Mouse (Mus musculus) CD8-positive naive resting alpha-beta T cell, adult 2 months (primary cell): ENCODE results near the gene Acap2.

ENCODE experiments used
- DNase-seq, 2 experiments: peaks; one replicate each; pipeline ENCODE4 v3.0.0; 2022; ENCODE audit warnings: low read depth in 2 of 2, low spot score in 2 of 2

Acap2 gene

DNA sequence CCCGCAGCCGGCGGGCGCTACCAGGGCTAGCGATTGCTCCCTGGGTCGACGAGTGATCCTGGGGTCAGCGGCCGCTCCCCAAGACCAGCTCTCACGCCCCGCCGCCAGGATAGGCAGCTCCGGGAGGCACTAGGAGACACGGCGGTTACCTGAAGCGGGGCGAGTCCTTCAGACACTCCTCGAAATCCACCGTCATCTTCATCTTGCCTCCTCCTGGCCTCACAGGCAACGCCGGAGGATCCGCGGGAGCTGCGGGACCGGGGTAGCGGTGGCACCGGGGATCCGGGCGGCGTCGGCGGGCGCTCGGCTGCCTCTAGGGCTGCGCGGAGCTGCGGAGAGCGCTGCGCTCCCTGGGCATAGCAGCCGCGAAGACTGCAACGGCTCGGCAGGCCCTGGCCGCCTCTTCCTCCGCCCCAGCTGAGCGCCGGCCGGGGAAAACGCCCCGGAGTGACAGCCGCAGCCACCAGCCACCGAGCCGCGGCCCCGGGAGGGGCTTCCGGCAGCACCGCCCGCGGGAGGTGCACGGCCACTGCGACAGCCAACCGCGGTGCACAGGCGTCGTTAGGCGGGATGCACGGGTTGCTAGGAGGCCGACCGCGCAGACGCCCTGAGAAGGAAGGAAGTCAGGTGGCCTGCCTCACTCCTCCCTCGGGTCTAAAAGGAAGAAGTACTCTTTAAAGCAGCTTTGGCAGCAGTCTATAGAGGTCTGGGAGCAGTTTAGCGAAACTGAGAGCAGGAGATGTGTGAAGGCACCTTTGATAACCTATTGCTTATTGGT, at the start of gene Acap2:
TSS of gene Acap2 (minus strand) at position 456 of the 778 bp plus-strand sequence.
- DNase-seq, result peak; percentile 96 to 97

DNA sequence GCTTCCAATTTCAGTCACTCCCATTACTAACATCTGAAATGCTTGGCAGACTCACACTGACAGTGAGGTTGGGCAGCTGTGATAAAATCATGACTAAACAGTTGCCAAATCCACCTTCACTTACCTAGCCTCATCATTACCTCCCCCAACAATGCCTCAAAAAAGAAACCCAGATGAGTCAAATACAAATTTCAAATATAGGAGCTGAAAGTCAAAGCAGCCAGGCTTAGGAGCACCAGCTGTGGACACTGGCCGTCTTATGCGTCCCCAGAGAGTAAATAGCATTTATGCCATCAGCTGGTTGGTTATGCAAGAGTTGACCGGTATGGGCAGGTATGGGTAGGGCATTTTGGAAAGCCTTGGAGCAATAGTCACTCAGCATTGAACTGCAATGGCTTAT, 48.4 kb upstream of the Acap2 start:
- no peak for DNase-seq

- no peak for DNase-seq
Measured at GRCm38 (mm10) chr16:31248717-31249116, 47.7 kb upstream of the Acap2 start.

GRCm38 (mm10) chr16:31247442-31247841, 46.4 kb upstream of the Acap2 start:
- DNase-seq, result no peak

- no peak for DNase-seq
Measured at GRCm38 (mm10) chr16:31244053-31244452, 43.0 kb upstream of the Acap2 start.

GRCm38 (mm10) chr16:31241433-31241832, 40.4 kb upstream of the Acap2 start:
- no peak for DNase-seq

DNA sequence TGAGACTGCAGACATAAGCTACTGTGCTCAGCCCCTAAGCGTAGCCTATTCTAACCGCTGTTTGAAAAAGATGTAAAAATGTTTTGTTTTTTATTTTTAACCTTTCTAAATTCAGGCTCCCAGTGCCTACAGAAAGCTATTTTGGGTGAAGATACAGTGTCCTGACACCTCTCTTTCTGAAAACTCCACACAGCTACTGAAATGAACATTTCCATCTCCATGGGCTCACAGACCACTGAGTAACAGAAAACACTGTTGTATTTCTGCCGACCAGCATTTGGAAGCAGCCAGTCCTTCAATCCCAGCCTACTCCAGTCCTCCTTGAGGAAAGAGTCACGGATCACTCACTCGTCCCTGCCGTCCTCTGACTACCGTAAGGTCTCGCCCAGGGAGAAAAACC, 39.5 kb upstream of the Acap2 start:
- no peak for DNase-seq

DNA sequence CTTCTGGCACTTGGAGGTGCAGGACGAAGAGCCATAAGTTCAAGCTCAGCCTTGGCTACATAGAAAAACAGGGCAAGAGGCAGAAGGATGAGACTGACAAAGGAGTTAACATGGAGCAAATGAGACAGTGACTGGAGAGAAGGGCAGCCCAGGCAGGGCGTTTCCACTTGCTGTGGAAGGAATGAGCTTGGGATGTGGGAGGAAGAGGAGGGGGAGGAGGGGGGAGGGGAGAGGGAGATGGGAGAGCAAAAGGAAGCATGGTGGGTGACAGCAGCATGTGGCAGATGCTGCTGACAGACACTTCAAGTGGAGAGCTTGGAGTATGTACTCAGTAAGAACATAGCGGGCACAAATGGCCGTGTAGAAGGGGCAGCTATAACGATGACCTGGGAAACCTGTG, 37.2 kb upstream of the Acap2 start:
- DNase-seq, result no peak

- peak; percentile 37 to 46 for DNase-seq
Measured at GRCm38 (mm10) chr16:31235457-31236310, 34.6 kb upstream of the Acap2 start.

DNA sequence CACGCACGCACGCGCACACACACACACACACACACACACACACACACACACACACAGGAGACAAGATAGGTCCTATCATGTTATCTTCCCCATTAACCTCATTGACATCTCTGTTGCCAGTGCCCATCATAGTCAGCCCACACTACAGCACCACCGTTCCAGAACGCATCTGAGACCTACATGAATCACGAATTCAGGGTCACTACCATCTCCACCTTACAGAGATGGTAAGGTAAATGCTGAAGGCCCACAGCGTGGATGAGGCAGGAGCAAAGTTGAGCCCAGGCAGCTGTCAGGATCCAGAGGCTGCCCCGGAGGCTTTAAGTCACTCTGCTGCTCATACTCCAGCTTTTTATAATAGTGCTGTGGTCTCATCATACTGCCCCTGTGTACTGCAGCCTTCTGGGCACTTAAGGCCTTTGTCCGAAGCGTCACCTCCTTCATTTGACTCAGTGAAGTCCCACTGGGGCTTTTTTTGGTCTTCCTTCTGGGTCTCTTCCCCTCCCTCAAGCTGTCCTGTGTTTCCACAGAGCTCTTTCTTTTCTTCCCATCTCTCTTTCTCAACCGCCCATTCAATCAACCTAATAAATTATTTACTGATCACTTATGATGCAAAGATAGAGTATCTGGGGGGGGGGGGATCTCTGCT, 33.9 kb upstream of the Acap2 start:
- no peak for DNase-seq

- DNase-seq, result no peak
Measured at GRCm38 (mm10) chr16:31234356-31234755, 33.3 kb upstream of the Acap2 start.

DNA sequence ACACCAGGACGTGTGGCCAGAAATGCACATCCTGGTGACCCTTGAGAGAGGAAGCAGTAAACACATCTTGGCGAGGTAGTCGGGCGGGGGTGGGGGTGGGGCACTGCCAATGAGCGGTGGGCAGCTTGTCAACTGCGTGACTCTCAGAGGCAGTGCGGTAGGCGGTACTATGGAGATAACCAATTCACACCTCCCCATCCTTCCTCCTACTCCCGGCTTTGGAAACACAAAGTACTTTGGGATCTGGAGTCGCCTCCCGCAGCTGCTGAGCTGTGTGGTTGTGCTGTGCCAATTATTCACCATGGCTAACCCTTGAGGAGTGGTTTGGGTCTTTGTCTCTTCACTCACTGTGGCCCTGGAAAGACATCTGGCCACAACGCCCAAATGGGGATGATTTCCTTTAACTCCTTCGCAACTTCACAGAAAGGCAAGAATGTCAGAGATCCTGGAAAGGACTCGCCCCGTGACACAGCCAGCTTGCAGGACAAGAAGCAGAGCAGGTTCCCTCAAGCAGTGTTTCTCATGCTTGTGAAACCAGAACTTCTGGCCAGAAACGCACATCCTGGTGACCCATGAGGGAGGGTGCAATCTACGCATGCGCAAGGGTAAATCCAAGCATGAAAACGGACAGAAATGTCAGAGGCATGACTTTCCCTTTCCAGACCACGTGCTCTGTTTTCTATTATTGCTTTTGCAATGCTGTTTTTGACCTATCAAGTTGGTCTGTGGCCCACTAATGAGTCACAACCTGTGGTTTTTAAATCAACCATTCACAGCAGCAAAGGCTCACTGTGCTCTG, 32.7 kb upstream of the Acap2 start:
- peak in 1 of 2 experiments; percentile 12 for DNase-seq

DNA sequence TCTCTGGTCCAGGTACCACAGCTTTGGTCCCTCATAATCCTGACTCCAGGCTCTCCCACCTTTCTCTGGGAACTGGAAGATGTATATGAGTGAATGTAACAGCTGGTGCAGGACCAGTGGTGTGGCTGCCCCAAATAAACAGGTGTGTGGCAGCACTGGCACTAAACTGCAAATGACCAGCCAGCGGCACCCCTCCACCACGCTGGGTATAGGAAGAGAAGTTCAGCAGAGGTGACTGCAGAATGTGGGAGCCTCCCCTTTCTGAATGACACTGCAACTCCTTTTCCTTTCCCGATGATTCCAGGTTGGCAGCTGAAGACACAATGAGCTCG, 32.1 kb upstream of the Acap2 start:
- no peak for DNase-seq

GRCm38 (mm10) chr16:31232491-31233166, 31.6 kb upstream of the Acap2 start:
- no peak for DNase-seq

- no peak for DNase-seq
Measured at GRCm38 (mm10) chr16:31231591-31231990, 30.5 kb upstream of the Acap2 start.

- no peak for DNase-seq
Measured at GRCm38 (mm10) chr16:31227746-31228145, 26.7 kb upstream of the Acap2 start.

- no peak for DNase-seq
Measured at GRCm38 (mm10) chr16:31215271-31215670, 14.2 kb upstream of the Acap2 start.

DNA sequence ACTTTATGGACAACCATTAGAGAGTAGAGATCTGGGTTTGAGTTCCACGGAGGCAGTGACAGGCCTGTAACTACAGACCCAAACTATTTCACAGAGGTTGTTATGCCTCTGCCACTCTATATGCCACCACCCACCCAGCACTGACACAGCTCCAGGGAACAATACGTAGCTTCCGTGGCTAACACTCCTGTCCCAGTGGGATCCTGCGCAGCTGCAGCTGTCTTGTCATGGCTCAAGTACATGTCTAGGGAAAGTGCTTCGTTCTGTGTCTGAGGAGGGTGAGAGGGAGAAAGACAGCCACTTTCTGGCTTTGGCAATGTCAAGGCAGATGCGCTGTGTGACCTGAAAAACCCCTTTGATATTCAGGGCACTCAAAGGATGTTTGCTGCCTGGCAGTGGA, 12.4 kb upstream of the Acap2 start:
- no peak for DNase-seq

- no peak for DNase-seq
Measured at GRCm38 (mm10) chr16:31211503-31211902, 10.5 kb upstream of the Acap2 start.

GRCm38 (mm10) chr16:31210453-31210852, 9.4 kb upstream of the Acap2 start:
- DNase-seq, result no peak

- DNase-seq, result no peak
Measured at GRCm38 (mm10) chr16:31209911-31210310, 8.9 kb upstream of the Acap2 start.
